Mouse (Mus musculus) lung, postnatal 4 days (tissue): ENCODE data around the gene Camkmt.

Experiments used
- DNase-seq, 2 experiments: peaks; one replicate each; pipeline ENCODE4 v3.0.0; 2021

Gene Camkmt

DNA sequence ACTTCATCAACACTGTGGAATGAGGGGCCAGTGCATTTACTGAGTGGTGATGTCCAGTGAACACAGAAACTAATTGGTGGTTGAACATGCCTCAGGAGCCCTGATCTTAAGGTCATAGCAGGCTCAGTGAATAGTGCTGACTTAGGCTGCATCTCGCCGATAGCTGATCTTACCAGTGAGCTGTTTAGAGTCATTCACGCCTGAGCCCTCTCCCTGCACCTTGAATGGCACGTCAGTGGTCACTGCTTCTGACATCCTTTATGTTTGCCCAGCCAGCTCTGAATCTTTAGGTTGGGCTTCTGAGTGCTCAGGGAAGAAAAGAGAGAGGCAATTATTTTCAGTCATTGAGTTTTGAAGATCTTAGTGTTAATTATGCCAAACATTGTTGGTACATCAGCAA lies 81.6 kb downstream of the Camkmt start:
- no peak for DNase-seq

GRCm38 (mm10) chr17:85177231-85177630 lies 86.9 kb downstream of the Camkmt start:
- no peak for DNase-seq

GRCm38 (mm10) chr17:85180471-85181060 lies 90.2 kb downstream of the Camkmt start:
- no peak for DNase-seq

- peak; percentile 83 to 89 for DNase-seq
These were observed 99.1 kb downstream of the Camkmt start for GRCm38 (mm10) chr17:85189227-85190127.

GRCm38 (mm10) chr17:85190128-85190435 lies 99.7 kb downstream of the Camkmt start:
- no peak for DNase-seq

GRCm38 (mm10) chr17:85193294-85193693 lies 102.9 kb downstream of the Camkmt start:
- no peak for DNase-seq

GRCm38 (mm10) chr17:85198781-85199180 lies 108.4 kb downstream of the Camkmt start:
- DNase-seq: no peak

- DNase-seq: no peak
These were observed 109.0 kb downstream of the Camkmt start for GRCm38 (mm10) chr17:85199321-85199720.

DNA sequence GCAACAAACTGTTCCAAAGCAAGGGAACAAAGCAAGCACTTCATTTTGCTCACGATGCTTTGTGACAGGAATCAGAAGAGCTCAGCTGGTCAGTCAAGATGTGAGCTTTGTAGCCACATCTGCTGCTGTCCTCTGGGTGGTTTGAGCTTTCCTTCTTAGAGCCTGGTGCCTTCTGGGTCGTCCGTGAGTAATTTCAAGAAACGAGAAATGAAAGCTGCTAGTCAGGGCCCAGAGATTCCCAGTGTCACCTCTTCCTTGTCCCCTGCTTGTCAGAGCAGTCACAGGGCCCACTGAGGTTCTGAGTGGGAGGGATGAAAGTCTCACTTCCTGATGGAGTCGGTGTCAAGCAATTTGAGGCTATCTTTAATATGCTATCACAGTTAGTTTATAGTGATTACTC lies 127.7 kb downstream of the Camkmt start:
- DNase-seq: no peak

DNA sequence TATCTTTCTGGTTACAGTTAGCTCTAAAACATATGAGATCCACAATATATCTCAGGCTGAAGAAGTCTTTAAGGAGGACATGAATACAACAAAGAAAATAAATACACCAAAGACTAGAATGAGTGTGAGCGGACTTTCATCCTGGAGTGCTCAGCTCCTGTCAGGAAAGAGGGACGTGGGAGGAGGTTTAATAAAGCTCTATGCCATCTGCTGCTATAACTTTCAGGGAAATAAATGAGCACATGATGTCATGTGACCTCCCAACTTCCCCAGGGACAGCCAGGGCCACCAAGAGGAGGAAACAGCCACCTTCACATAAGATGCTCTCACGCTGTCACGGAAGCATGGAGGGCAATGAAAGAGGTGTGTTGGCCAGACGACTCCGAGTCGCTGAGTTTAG lies 151.8 kb downstream of the Camkmt start:
- no peak for DNase-seq

GRCm38 (mm10) chr17:85248962-85249361 lies 158.6 kb downstream of the Camkmt start:
- DNase-seq: no peak

GRCm38 (mm10) chr17:85249744-85250143 lies 159.4 kb downstream of the Camkmt start:
- DNase-seq: no peak

- DNase-seq: no peak
These were observed 166.6 kb downstream of the Camkmt start for GRCm38 (mm10) chr17:85256930-85257329.

- no peak for DNase-seq
These were observed 167.0 kb downstream of the Camkmt start for GRCm38 (mm10) chr17:85257348-85257747.

GRCm38 (mm10) chr17:85258703-85259341 lies 168.5 kb downstream of the Camkmt start:
- no peak for DNase-seq

DNA sequence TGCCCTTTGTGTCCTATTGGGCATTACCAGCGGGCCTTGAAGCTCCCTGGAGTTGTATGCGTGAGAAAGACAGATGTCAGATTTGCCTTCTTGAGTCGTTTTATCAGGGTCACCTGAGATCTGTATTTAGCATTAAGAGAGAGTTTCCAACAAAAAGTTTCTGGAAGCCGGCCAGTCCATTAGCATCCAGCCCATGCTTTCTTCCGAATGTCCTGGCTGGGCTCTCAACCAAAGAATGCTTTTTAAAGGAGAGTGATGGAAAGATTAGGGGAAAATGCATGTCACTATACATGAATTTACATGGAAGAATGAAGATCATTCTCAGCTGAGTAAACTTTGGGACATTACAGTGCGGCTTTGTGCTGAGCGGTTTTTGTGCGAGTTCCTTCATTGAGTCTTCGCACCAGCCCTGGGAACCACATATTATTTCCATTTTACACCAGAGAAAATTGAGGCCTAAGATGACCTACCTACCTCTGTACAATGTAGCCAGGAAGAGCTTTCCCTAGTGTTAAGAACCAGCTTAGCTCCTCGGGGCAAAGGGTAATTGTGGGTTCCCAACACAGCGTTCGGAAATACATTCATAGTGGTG lies 176.6 kb downstream of the Camkmt start:
- no peak for DNase-seq

DNA sequence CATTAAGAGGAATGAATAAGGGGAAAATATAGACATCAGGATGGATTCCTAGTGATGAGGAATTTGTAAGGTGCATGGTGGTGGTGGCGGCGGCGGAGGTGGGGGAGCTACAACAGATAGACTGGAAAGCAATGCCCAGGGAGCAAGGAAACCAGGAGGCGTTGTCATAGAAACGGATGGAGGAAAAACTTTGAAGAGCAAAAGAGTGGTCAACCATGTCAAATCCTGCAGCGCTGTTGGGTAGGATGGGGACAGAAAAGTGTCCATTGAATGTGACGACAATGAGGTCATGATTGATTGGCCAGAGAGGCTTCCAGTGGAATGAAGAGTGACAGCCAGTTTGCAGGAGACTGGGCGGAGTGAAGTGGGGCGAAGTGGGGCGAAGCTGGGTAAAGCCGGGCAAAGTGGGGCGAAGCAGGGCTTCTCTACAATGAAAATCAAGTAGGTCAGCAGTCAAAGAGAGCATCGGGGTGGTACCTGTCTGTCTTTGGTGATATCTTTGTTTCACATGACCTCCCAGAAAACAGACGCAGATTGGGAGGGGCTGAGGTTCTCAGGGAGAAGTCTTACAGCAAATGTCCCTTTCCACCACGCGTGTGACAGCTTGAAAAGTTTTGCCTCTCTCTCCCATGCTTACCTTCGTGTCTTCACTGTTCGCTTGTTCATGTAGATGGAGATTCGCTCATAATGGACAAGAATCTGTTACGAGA lies 181.3 kb downstream of the Camkmt start:
- DNase-seq: no peak

GRCm38 (mm10) chr17:85279720-85280119 lies 189.4 kb downstream of the Camkmt start:
- no peak for DNase-seq

GRCm38 (mm10) chr17:85282447-85282846 lies 192.1 kb downstream of the Camkmt start:
- DNase-seq: no peak

- DNase-seq: no peak
These were observed 200.8 kb downstream of the Camkmt start for GRCm38 (mm10) chr17:85291154-85291553.

GRCm38 (mm10) chr17:85291601-85292000 lies 201.2 kb downstream of the Camkmt start:
- DNase-seq: no peak

DNA sequence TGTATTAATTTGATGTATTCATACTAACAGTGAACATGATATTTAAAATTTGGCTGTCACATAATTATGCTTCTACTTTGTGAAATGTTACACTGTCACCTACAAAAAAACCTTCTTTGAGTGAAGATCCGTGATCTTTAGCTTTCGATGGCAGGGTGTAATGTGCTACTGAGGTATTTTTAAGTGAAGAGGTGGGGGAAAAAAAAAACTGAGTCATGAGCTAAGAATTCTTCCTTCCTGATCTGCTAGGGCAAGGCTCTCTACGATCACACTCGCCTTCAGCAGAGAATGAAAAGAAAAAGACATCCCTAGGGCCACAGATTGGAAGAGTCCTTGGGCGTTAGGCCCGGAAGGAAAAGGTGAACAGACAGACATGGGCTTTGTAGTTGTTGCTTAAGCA lies 201.9 kb downstream of the Camkmt start:
- DNase-seq: no peak

DNA sequence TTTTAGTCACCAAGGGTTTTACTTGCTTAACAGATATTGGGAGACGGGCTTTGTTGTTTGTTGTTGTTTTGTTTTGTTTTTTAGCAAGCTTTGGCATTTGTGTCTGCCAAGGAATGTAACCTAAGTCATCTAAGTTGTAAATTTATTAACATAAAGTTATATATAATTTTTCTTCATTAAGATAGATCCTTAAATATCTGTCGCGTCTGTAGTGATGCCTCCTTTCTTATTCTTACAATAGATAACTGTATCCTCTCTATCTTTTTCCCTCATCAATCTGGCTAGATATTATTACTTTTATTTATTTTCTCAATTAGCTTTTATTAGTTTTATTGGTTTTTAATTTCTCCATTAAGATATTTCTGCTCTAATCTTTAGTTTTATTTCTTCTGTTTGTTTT lies 213.3 kb downstream of the Camkmt start:
- no peak for DNase-seq
